Mouse (Mus musculus) brain, embryonic 14.5 days (tissue): ENCODE data around the gene Ercc2.

Experiments used
- CTCF ChIP-seq: fragments of 200-500 bp; IDR thresholded peaks from 2 replicates; pipeline ENCODE4 v1.5.1; 2012; ENCODE audit warnings: inconsistent platforms, mild to moderate bottlenecking, moderate library complexity, borderline replicate concordance; ENCODE audit not compliant: insufficient read depth, insufficient read length; ENCODE audit errors: extremely low read depth
- POLR2A ChIP-seq: fragments of 200-500 bp; IDR thresholded peaks from 2 replicates; pipeline ENCODE4 v1.6.1; 2012; ENCODE audit warnings: mild to moderate bottlenecking, inconsistent platforms, borderline replicate concordance; ENCODE audit not compliant: poor library complexity, insufficient read depth, insufficient read length, severe bottlenecking; ENCODE audit errors: extremely low read depth

DNA sequence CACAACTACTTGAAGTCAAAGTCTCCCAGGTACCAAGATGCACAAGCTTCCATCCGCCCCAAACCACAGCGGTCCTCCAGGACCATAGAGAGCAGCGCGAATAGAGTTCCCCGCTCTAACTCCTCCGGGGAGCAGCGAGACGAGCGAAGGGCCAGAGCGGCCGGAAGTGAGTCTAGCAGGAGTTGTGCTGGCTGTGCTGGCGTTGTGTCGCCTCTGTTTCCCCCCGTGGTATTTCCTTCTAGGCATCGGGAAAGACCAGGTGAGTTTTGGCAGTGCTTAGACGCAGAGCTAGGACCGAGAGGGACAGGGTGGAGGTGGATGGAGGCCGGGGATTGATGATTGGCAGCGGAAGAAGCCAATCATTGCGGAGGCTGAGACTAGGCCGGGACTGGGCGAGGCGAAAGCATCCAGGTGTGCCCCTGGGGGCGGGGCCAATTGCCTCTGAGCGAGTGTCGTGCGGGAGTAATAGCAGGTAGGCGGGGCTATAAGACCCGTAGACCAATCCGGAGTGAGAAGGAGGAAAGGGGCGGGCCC, 36.8 kb upstream of the Ercc2 start:
- no peak for TF ChIP-seq CTCF
- peak; percentile 31; the same call in 1 of the 2 replicates for TF ChIP-seq POLR2A
